Comparison of ENCODE assay signal across 27 mouse cellular contexts in the genomic region with DNA sequence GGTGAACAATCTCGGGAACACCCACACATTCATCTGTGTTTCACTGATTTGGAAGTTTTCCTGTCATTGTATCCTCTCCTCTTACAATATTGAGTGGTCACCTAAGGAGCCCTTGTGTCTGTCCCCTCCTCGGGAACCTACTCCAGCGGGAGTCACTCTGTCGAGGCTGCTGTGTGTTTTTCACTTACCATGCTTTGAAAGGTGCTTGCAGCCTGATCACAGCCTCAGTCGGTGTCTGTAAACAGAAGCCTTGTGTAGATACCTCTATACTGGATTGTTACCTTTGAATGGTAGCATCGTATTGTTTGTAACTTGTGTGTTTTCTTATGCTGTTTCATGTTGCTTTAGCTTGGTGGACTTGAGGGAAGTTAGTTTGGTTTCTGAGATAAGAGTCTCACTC.
DNase-seq lines count a peak whose midpoint lies in the region; ATAC-seq and TF ChIP-seq lines count a peak whose summit lies in the region.
"Had no signal": no experiment of that assay in that cellular context is flagged by ENCODE, and none has a peak within 500 bp of the region (broad histone marks: within the 10 kb centered on the region; RNA-seq: fewer than 3 reads in every experiment).

No protein-coding gene starts in this region.

- no peak for TF ChIP-seq CTCF in intestine, postnatal 0 days (IDR thresholded peaks at IDR 0.05; ENCODE audit: low read depth)

- no peaks in the 10 kb centered on the region for H3K27me3 ChIP-seq in intestine, postnatal 0 days (replicated peaks; ENCODE audit: control insufficient read depth, insufficient read depth, low read length)
- no peaks in the 10 kb centered on the region for H3K27me3 ChIP-seq in intestine, embryonic 16.5 days (replicated peaks; ENCODE audit: control insufficient read depth, insufficient read depth, low read length)
- H3K27me3 ChIP-seq: embryonic facial prominence, embryonic 12.5 days; embryonic facial prominence, embryonic 15.5 days; forebrain, embryonic 12.5 days; forebrain, embryonic 15.5 days; heart, embryonic 15.5 days; hindbrain, embryonic 13.5 days; intestine, embryonic 15.5 days had no signal

- H3K4me1 ChIP-seq in intestine, postnatal 0 days (replicated peaks; ENCODE audit: control insufficient read depth, insufficient read depth, low read length): 0 out of 2 replicates have a peak, but pooled peaks cover 4% of the 10 kb centered on the region
- peaks cover 7% of the 10 kb centered on the region; the same call in 1 of the 2 replicates for H3K4me1 ChIP-seq in intestine, embryonic 16.5 days (ENCODE audit: control insufficient read depth, insufficient read depth, low read length)
- H3K4me1 ChIP-seq: embryonic facial prominence, embryonic 12.5 days; embryonic facial prominence, embryonic 15.5 days; forebrain, embryonic 12.5 days; forebrain, embryonic 15.5 days; heart, embryonic 15.5 days; hindbrain, embryonic 10.5 days; hindbrain, embryonic 13.5 days had no signal

- no peak overlapping the region for H3K4me3 ChIP-seq in intestine, postnatal 0 days (ENCODE audit: low read depth, low read length)
- no peak overlapping the region for H3K4me3 ChIP-seq in intestine, embryonic 16.5 days (ENCODE audit: low read length)
- H3K4me3 ChIP-seq: embryonic facial prominence, embryonic 12.5 days; embryonic facial prominence, embryonic 15.5 days; erythroblast, embryonic 14.5 days; forebrain, embryonic 12.5 days; forebrain, embryonic 15.5 days; heart, embryonic 15.5 days; hindbrain, embryonic 10.5 days; hindbrain, embryonic 13.5 days; intestine, embryonic 15.5 days had no signal

- no peak overlapping the region for H3K4me2 ChIP-seq in intestine, postnatal 0 days (replicated peaks; ENCODE audit: low read depth)
- no peak overlapping the region for H3K4me2 ChIP-seq in intestine, embryonic 16.5 days (ENCODE audit: low read depth, low read length)
- H3K4me2 ChIP-seq: embryonic facial prominence, embryonic 12.5 days; embryonic facial prominence, embryonic 15.5 days; forebrain, embryonic 12.5 days; forebrain, embryonic 15.5 days; heart, embryonic 11.5 days; heart, embryonic 15.5 days; hindbrain, embryonic 13.5 days; intestine, embryonic 15.5 days had no signal

- ATAC-seq in intestine, postnatal 0 days: no peak
- ATAC-seq in intestine, embryonic 16.5 days: no peak
- ATAC-seq in megakaryocyte-erythroid progenitor cell, adult 5-6 weeks (replicated peaks; ENCODE audit: low FRiP score, low TSS enrichment, poor library complexity, severe bottlenecking): peak; percentile 59; the same call in 1 of the 2 replicates
- ATAC-seq: CD4-positive, CD25-positive, alpha-beta regulatory T cell, adult 4 months; forebrain, embryonic 15.5 days; hindbrain, embryonic 16.5 days had no signal

- H3K36me3 ChIP-seq in intestine, postnatal 0 days (ENCODE audit: control insufficient read depth, insufficient read depth): no peaks in the 10 kb centered on the region
- H3K36me3 ChIP-seq in intestine, embryonic 16.5 days (ENCODE audit: control insufficient read depth, insufficient read depth, low read length): no peaks in the 10 kb centered on the region
- H3K36me3 ChIP-seq: embryonic facial prominence, embryonic 12.5 days; forebrain, embryonic 12.5 days; forebrain, embryonic 15.5 days; heart, embryonic 15.5 days; hindbrain, embryonic 13.5 days; intestine, embryonic 15.5 days had no signal

- no peaks in the 10 kb centered on the region for H3K9me3 ChIP-seq in intestine, postnatal 0 days (ENCODE audit: control insufficient read depth)
- no peaks in the 10 kb centered on the region for H3K9me3 ChIP-seq in intestine, embryonic 16.5 days (ENCODE audit: control insufficient read depth, low read length)
- H3K9me3 ChIP-seq: embryonic facial prominence, embryonic 12.5 days; embryonic facial prominence, embryonic 15.5 days; forebrain, embryonic 12.5 days; forebrain, embryonic 15.5 days; heart, embryonic 15.5 days; hindbrain, embryonic 10.5 days; hindbrain, embryonic 13.5 days; intestine, embryonic 15.5 days had no signal

- 64% methylated on average over 6 of the region's 6 CpGs for WGBS in intestine, postnatal 0 days
- 72% methylated on average over 6 of the region's 6 CpGs for WGBS in intestine, embryonic 16.5 days

- DNase-seq in MEL-GATA-1-ER (ENCODE audit: extremely low read depth, low read depth): peak; percentile 10
- DNase-seq in left cerebral cortex, adult 18-20 months (ENCODE audit: low spot score in 2 of 2): no peak
- DNase-seq in gastrocnemius, postnatal 25 days: no peak
- no peak for DNase-seq in adrenal gland, postnatal 14 days
- DNase-seq: adrenal gland, adult 2 months; adrenal gland, postnatal 25 days; cerebellum, adult 11-12 months; cerebellum, adult 9-10 months; cerebellum, postnatal 14 days; gastrocnemius, postnatal 36 days; heart, postnatal 10 days; heart, postnatal 36 days had no signal

- no peak overlapping the region for H3K9ac ChIP-seq in intestine, postnatal 0 days (ENCODE audit: low read depth, low read length)
- H3K9ac ChIP-seq in intestine, embryonic 16.5 days (ENCODE audit: low read depth, low read length): no peak overlapping the region
- H3K9ac ChIP-seq: embryonic facial prominence, embryonic 12.5 days; embryonic facial prominence, embryonic 15.5 days; forebrain, embryonic 12.5 days; forebrain, embryonic 15.5 days; heart, embryonic 15.5 days; hindbrain, embryonic 13.5 days; intestine, embryonic 15.5 days had no signal

- peak overlapping the region; percentile 82 for H3K27ac ChIP-seq in intestine, postnatal 0 days (ENCODE audit: low read depth, low read length)
- H3K27ac ChIP-seq in intestine, embryonic 16.5 days (ENCODE audit: low read length): no peak overlapping the region
- H3K27ac ChIP-seq: embryonic facial prominence, embryonic 12.5 days; embryonic facial prominence, embryonic 15.5 days; forebrain, embryonic 12.5 days; forebrain, embryonic 15.5 days; heart, embryonic 15.5 days; hindbrain, embryonic 10.5 days; hindbrain, embryonic 13.5 days had no signal
